Mouse (Mus musculus) T-helper 1 cell (primary cell): ENCODE data around the gene 1700030K09Rik.

Experiments
- in situ Hi-C: fragments of 300-600 bp; cut with MboI, MseI; formaldehyde crosslinking; loops from one replicate; pipeline ENCODE4 v1.15.1; 2025; ENCODE audit warnings: high pct_unique_total_duplicates

The 1700030K09Rik gene

DNA sequence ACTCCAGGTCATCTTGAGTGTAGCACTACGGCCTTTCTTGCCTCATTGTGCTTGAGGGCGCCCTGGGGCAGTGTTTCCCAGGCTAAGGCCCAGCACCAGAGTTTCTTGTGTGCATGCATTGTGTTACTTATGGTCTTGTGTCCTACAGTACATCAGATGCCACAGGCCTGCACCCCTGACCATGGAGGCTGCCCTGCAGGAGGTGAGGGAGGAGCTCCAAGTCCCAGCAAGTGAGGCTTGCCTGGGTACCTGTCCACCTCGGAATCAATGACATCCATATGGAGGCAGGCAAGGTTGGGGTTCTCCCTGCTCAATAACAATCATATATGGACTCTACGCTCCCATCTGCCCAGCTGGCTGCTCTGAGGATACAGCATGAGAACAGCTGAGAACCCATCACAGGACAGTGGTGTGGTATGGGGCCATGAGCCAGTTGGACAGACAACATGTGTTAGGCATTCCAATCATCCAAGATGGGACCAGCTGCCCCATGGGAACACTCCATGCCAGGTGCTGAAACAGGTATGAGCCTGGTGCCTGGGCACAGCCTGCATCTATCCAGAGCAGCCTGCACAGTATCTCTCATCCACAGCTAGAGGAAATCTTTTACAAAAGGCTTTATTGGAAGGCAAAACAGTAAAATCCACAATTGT, 16.3 kb downstream of the 1700030K09Rik start:
- in situ Hi-C loops: no loop called here

DNA sequence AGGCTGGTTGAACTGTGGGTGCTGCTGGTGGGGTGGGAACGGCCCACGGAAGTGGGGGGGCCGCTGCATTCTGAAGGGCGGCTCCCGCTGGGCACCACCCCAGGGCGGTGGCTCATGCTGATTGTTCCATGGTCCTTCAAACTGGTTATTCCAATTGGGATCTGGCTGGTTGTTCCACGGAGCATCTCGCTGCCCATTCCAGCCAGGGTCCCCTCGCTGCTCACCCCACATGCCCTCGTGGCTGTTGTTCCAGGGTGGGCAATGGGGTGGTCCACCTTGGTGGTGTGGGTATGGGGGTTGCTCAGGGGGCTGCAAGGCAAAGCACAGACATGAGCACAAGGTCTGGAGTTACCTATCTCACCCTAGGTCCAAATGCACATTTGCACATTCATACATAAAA, 20.5 kb downstream of the 1700030K09Rik start:
- in situ Hi-C loops: no loop called here

DNA sequence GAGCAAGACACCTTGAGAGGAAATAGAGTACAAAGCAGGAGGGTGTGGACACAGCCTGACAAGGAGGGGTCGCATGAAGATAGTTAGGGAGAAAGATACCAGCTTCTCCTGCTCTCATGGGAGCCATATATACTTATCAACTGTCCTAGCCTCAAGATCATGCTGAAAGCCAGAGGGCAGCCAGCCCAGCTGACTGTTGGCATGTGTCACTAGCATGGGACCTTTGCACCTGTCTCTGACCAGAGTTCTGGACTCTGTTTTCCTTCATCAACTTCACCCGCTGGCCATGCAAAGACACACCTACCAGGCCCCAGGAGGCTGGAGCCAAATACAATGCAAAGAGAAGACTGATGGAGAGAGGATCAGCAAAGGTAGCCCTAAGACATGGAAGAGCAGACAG, 25.6 kb downstream of the 1700030K09Rik start:
- in situ Hi-C loops: no loop called here

DNA sequence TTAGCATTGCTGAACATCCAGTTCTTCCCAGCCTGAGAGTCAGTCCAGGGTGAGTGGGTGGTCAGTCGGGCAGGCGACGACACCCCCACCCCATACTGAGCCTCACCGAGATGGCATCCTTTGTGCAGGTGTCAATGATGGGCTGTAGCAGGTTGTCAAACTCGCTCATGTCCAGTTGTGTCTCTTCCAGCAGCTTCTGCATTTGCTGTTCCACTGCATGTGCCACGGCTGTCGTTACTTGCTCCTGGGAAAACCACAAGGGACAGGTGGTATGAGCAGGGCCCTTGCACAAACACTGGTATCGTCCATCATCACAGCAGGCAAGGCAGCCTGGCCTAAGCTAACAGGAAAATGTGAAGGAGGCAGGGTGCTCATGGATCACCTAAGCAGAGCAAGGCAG, 26.3 kb downstream of the 1700030K09Rik start:
- in situ Hi-C loops: no loop called here

DNA sequence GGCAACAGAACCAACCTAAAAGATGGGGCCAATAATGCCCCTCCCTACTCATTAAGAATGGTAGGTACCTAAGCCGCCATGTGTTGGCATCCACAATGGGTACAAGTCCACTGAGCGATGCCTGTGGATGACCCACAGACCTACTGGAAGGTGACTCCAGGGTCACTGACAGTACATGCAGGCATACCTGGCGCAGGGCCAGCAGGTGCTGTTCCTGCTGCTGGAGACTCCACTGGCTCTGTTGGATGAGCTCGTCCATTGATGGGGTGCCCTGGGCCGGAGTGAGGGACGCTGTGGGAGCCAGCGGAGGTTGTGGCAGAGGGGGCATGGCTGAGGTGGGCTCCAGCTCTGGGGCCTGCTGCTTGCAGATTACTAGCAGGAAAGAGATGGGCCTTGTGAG, 27.0 kb downstream of the 1700030K09Rik start:
- in situ Hi-C loops: no loop called here

DNA sequence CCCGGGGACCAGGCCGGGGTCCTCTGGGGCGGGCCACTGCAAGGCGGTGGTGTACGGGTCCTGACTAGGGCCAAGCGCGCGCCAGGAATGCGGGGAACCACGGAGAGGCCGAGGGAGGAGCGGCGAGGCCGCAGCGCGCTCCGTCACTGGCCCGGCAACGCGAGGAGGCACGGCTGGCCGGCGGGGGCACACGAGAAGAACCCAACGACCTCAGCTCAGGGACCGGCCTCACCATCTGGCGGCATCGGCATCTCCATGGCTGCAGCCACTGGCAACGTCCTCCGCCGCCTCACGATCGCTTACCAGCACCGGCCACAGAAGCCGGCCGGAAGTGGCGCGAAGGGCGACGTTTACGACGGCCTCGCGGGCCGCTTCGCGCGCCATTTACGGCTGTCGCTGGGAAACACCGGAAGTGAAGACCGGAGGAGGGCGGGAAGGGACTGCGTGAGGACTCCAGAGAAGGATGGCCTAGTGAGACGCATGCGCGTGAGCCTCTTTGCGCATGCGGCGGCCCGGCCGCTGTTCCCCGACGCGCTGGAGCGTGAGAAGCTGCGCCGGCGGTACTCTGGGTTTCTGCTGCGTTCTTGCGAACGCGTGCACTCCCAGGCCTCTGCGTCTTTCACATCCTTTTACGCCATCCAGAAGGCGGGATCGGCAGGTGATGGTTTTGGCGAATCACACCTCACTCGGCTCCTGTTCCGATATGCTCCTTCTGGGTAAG, 31.3 kb downstream of the 1700030K09Rik start, which contains the start of gene Cherp:
Gene Cherp, minus strand, starts transcription at position 401 of the 721 bp plus-strand sequence.
- in situ Hi-C loops: no loop called here

DNA sequence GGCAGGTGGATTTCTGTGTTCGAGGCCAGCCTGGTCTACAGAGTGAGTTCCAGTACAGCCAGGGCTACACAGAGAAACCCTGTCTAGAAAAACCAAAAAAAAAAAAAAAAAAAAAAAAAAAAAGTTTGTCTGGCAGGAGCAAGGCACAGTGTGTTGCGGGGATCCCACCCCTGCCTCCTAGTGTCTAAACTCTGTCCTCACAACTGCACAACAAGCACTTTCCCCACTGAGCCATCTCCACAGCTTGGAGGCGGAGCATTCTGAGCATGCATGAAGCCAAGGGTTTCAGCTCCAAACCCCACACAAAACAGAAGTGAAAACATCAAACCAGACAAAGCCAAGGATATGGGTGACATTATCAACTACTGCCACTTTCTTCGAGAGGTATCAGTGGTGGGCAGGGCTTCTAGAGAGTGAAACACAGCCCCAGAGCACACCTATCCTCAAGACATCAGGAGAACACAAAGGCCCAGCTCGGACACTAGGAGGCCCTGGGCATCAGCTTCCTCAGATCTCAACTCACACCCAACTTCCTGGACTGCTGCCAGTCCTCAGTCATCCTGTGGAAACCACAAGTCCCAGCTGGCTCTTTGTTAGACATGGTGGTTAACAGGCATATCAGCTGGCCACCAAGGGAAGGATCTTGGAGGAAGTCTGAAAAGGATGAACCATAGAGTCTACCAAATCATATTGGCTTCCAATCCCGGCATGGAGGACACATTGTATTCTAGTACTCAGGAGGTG, 41.9 kb downstream of the 1700030K09Rik start:
- in situ Hi-C loops: no loop called here

DNA sequence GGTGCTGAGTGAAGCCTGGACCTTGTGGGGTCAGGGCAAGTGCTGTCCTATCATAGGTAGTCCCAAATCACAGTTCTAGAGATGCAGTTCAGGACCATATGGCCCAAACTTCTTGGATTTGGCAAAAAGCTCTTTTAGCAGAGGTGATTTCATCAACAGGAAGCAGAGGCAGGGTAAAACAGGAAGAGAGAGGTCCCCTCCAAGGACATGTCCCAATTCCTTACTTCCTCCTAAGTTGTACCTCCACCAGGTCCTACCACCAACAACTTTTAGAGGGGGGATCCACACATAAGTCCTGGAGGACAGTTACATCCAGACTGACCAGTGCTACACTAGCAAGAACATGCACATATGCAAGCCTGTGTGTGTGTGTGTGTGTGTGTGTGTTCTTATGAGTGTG, 43.3 kb downstream of the 1700030K09Rik start:
- in situ Hi-C loops: no loop called here

DNA sequence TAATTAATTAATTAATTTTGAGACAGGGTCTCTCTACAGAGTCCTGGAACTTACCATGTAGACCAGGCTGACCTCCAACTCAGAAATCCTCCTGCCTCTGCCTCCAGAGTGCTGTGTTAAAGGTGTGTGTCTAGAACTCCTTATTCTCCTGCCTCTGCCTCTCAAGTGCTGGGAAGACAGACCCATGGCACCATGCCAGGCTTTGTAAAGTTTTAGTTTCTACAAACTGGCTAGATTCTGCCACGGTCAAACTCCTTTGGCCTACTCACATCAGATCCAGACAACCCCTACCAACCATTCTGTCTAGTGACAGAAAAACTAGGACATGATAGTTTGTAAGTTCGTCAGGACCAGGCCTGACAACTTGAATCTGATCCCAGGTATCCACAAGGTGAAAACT, 47.3 kb downstream of the 1700030K09Rik start:
- in situ Hi-C loops: no loop called here

DNA sequence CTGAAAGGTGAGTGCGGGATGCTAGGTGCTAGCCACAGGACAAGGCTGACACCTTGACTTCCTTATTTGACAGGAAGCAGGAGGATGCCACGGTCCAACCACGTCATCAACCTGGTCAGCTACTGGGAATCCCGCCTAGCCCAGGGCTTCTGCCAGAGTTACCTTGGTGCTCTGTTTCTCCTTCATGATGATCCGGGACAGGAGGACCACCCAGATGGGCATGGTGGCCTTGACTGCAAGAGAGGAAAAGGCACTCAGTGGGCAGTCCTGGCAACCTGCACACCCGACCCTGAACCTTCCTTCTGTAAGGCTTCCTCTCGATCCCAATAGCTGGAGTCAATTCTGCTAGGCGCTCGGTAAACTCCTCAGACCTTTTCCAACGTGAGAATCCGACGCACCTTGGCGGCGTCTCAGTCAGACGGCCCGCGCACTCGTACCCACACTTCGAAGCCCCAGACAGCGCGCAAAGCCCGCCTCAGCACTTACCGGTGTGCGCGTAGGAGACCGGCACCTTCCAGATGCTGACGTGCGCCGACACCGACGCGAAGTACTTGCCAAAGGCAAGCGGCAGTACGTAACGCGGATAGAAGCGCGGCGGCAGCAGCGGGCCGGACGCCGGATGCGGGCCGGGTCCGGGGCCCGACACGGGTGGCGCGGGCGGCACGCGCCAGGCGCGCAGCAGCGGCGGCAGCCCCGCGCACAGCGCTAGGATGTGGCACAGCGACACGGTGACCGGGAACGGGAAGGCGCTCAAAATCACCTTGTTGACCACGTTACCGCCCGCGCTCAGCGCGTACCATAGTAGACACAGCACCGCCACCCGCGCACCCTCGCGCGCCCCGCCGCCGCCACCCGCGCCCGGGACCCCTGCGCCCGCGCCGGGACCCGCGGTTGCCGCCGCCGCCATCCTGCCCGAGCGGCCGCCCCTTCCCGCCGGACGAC, 48.3 kb downstream of the 1700030K09Rik start, which contains the start of gene Slc35e1:
Gene Slc35e1, minus strand, starts transcription at position 935 of the 942 bp plus-strand sequence.
- in situ Hi-C loops: no loop called here

DNA sequence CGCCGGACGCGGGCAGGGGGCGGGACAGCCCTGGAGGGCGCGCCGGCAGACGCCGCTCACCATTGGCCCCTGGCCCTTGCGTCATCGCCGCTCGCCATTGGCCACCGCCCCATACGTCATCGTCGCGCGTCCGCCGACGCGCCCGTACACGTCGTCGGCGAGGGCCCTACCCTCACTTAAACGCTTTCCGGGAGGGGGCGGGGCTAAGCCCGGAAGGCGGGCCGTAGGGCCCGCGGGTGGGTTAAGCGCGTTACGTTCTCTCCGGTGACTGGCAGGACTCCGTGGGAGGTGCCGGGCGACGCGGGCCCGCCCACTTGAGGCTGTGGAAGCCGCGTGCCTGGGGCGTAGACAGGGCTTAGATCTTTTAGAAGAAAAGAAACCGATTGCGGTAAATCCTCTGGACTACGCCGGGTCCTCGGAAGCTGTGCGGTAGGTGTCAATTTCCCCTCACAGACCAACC, 49.0 kb downstream of the 1700030K09Rik start:
- in situ Hi-C loops: no loop called here

DNA sequence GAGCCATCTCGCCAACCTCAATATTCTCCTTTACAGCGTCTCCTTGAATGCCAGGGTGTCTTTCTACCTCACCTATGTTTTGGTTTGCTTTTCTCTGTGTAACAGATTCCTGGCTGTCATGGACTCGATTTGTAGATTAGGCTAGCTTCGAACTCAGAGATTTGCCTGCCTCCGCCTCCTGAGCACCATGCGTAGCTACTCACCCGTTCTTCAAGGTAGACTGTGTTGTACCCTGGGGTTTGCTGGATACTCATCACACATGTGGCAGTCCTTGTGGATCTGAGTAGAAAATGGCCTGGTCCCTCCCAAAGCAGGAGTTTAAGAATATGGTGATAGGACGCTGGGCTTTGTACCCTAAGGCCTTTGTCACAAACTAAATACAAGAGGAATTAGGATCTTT, 49.7 kb downstream of the 1700030K09Rik start:
- in situ Hi-C loops: no loop called here

DNA sequence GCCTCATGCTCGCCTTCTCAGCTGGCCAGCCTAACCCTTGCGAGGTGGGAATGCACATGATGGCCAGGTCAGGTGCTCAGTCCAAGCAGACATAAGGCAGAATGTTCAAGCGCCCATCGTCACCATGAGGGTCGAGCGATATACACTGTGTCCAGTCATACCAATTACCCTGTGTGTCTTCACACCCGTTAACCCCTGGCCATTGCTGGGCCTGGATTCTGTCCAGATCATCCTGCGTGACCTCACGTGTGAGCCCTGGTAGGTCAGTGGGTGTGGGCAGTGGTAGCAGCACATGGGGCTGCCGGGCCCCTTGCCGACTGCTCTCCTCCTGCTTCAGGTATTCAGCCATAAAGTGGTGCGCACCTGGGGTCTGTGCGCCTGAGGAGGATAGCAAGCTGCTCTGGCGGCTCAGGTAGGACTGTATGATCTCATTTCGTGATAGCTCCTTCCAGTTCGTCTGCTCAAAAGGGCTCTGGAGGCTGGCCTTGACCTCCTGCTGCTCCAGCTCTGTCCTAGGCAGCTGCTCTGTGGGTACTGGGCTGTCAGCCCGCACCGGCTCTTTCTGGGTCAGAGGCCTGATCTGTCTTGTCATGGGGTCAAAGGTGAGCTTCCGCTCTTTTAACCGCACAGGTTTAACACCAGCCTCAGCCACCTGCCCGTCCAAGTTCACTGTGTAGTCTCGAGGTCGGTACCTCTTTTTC, 51.9 kb downstream of the 1700030K09Rik start:
- in situ Hi-C loops: loop anchor here (5.0 kb wide), 2 partner anchors 47 to 147 kb away; no protein-coding TSS in a partner anchor

DNA sequence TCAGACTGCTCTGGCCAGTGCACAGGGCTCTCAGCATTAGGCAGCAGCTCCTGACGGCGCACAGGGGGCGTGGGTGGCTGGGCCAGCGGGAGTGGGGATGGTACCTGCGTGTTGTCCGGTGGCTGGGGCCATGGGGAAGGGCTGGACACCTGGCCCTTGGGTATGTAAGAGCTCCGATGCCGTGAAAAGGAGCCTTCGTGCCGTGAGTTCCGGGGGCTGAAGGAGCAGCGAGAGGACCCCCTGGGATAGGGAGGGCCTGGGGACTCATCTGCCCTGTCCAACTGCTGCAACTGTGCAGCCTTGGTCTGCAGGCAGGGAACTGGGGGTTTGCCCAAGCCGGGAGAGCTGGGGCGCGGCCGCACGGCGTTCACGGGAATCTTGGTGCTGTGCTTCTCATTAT, 52.5 kb downstream of the 1700030K09Rik start:
- in situ Hi-C loops: loop anchor here (5.0 kb wide), 2 partner anchors 46 to 146 kb away; no protein-coding TSS in a partner anchor

DNA sequence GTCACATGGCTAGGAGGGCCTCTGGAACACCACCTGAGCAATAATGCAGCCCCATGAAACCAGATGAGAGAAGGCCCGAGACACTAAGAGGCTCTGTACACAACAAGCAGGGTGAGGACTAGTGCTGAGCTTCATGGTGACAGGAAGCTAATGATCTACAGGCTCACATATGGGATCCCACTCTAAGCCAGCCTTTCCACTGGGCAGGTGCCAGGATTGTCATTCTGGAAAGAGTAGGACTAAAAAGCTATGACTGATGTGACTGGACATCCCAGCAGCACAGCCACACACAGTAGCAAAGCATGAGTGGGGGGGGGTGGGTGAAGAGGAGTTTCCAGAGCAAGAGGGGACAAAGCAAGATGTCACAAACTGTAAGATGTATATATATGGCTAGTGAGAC, 54.2 kb downstream of the 1700030K09Rik start:
- in situ Hi-C loops: loop anchor here (5.0 kb wide), 2 partner anchors 44 to 144 kb away; no protein-coding TSS in a partner anchor

DNA sequence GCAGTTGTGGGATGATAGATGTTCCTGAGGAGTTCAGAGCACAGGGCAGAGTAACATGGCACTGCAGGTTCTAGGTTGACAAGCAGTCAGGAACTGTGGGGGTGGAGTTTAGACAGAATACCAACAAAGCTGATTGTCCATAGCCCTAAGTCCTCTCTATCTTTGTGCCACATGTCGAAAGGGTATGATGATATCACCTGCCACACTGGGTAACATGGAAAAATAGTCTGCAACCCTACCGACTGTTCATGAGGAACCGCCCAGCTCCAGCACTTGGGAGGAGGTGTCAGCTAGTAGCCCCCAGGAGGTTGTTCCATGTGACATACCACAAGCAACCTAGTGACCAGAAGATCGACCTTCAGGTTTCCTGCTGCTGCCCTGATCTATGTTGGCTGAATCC, 54.8 kb downstream of the 1700030K09Rik start:
- in situ Hi-C loops: loop anchor here (5.0 kb wide), 2 partner anchors 44 to 144 kb away; no protein-coding TSS in a partner anchor

DNA sequence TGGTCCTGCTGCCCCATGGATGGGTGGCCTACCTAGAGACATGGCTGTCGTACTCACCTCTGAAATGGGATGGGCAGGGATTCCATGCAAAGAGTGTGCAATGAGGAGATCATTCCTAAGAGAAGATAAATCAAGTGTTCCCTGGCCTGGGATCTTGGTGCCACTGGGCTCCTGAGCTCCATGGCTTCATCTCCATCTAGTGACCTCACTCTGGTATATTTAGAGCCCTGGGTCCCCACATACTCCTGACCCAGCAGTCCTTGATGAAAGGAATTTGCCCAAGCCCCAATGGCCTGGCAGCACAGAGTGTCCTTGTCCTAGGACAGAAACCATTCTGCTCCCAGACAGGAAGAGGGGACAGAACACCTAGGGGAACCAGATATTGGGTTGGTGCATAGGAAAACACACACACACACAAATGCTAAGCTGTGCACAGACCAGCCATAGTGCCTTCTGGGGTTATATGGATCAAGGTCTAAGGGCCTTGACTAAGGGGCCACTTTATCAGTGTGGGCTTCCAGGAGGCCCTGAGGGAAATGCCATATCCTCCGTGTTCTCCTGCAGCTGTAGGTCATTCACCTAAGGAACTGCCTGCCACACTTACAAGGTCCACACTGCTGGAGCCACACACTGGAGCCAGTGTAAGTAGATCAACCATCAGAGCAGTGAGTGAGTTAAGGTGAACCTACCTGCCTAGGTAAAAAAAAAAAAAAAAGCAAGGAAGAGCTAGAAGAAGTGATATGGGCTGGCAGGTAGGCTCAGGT, 56.0 kb downstream of the 1700030K09Rik start:
- in situ Hi-C loops: loop anchor here (5.0 kb wide), 2 partner anchors 43 to 143 kb away; no protein-coding TSS in a partner anchor

DNA sequence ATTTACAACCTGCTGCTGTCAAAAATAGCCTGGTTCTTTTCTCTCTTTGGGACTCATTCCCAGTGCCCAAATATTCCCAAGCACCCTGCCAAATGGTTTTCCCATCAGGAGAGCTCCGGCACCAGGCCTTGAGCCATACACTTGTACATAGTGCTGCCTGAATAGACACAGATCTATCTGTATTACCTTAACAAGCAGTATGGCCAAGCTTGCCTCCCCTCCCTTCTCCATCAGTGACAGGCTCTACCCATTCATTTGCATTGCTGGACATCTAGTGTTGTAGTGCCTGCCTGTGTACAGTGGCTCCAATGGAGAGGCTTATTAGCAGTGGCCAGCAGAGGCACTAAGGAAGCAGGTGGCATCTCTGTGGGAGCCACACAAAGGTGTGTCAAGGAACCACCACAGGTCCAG, 56.8 kb downstream of the 1700030K09Rik start:
- in situ Hi-C loops: no loop called here

DNA sequence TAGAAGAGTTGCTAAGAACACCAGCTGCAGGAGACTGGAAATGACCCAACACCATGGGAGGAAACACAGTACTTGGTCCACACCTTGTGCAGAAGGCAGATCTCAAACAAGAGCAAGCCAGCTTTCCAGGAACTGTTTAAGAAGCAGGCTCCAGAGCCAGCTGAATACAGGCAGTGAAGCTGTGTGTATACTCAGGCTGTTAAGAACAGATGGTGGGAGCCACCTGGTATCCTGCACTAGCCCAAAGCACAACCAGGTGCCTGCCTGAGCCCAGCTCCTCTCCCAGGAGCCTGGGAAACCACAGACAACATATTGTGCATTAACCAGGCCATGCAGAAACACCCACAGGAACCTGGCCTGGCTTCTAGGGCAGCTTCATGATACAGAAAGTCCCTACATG, 60.5 kb downstream of the 1700030K09Rik start:
- in situ Hi-C loops: no loop called here
